Mouse (Mus musculus): ENCODE measurements around the gene Pef1.
A peak's percentile ranks its signal among the peaks of the same experiment; 100 is the strongest.

Pef1 gene

DNA sequence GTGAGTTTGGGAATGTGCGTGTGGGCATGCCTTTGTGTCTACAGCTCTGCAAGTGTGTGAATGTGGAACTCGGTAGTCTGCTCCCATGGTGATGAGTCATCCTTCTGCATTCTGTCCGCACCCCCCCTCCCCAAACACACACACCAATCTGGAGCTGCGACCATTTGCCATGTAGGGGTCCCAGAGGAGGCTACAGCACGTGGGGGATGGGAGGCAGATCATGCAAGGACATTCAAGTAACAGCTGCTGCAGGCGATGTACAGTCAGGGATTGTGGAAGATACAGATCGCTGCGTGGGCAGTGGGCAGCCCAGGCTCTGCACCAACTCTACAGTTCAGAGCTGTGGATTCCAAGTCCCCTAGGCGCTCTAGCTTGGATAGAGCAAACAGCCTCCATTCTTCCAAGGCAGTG, 38.6 kb downstream of the Pef1 start:
- DNase-seq, result no peak

DNA sequence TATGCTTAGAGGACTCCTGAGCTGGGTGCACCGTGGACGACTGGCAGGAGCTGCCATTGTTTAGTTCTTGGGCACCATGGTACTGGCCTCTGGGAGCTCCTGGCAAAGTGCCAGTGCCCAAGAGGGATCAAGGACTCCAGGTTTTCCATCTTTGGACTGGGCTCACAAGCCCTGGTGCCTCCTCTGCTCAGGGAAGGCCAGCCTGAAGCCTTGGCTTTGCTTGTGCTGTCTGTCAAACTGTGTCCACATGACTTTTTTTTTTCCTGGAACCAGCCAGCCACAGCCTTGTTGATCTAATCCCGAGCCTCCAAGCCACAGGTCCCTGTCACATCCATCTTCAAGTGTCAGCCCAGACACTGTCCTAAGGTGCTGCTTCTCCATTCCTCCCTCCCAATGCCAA, 39.4 kb downstream of the Pef1 start:
- DNase-seq, result no peak

DNA sequence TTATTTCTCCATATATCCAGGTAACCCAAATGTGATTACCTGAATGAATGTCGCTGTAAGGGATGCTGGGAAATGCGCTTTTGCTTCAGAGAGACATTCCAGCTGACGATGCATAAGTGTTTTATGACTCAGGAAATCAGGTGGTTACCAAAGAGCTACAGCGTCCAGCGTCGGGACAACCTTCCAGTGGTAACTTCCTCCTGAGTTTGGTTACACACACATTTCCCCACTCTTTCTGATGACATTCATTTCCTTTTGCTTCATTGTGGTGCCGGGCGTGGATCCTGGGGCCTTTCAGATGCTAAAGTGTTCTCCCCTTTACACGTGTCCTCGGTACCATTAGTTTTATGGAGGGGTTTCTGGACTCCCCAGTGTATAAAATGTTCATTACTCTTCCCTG, 46.0 kb downstream of the Pef1 start:
- no peak for DNase-seq

DNA sequence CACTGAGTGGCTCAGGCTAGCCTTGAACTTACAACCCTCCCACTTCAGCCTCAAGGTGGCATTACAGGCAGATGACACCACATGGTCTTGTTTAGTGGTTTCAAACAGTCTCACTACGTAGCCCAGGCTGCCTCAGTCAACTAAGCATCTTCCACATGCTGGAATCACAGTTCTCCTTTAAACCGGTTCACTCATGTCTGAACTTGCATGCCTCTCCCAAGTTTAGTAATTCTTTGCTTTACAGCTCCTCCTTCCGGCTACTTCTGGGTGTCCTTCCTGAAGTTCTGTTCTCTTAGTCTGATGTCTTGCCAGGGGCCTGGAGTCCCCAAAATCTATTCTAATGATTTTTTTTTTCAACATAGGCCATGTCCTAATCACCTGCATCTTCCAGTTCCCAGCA, 51.9 kb downstream of the Pef1 start:
- no peak for DNase-seq

DNA sequence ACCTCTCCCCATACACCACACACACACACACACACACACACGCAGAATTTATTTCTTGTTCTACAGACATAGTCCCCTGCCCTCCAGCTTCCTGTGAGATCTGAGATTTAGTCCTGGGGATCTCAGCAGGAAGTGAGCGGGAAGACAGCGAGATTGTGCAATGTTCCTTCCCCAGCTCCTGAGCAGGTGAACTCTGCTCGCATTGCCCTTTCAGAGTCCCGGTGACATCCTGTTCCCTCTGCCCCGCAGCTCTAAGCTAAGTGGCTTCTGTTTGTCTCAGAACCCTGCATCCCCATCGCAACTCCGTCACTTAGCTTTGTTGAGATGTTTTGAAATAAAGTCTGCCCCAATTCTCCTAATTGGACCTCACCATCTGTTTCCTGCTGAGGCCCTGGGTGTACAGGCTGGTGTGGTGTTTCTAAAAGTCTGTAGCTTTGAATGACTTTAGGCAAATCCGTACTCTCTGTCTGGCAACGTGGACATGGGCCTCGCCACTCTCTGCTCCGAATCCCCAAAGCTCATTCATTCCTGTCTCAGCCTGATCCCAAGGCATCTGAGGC, 54.5 kb downstream of the Pef1 start:
- DNase-seq, result no peak

DNA sequence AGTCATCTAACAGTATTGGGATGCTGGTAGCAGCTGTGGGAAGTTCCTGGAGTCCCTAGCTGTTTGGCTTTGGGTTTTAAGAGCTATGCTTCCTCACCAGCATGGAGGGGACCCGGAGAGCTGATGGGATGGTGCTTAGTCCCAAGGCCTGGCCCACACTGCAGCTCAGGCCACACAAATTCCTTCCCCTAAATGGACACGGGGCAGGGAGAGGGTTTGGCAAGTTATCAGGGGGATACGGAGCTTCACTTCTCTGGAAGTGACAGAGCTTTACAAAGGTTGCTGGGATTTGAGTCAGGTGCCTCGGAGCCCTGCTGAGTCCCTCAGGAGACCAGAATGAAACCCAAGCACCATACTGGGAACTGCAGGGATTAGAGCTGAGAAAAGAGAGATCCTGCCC, 59.0 kb downstream of the Pef1 start:
- DNase-seq, result no peak

DNA sequence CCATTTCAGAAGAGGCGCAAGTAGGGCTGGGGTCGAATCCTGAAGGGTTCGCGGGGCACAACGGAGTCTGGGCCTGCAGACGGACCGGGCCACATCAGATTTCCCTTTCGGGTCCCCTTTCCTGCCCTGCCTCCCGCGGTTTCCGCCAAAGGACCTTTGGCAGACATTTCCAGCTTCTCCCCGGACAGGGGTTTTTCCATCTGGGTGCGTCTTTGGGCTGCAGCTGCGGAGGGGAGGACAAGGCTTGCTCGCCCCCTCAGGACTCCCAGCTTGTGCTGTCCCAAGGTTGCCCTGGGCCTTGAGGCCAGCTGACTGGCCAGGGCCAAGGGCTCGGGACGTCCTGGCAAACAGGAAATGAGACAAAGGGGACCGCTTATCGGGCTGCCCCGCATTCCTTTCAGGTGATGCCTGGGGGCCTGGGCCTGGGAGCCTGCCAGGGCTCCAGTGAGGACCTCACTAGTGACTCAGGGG, 61.1 kb downstream of the Pef1 start:
- DNase-seq, result peak; percentile 74

DNA sequence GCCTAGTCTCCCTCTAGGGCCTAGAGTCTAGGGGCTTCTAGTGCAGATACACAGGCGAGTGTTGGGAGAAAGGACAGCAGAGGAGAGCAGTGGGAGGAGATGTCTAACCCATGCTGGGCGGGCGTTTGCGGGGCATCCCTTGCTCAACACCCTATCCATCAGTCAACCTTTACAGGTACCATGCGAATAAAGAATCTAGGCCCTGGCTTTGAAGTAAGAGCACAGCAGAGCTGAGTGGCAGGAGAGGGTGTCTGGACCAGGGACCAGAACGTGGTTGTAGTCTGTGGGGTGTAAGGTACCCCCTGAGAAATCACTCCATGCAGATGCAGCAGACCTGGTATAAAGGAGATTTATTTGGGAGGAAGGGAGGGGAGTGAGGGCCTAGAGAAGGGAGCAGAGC, 61.8 kb downstream of the Pef1 start:
- DNase-seq, result no peak

DNA sequence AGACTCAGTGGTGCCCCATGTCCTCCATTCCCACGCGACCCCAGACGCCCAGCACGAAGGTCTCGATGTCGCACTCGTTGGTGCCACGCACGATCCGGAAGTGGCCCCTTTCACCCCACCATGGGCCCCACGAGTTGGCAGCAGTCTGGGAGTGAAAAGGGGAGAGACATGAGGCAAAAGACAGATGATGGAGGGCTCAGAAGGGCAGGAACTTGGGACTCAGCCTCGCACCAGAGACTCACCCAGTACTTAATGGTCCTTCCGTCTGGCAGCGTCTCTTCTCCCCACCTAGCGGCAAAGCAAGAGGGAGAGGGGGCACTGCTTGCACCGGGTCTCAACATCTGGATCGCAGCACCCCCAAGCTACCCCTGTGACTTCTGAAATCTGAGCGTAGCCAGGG, 63.7 kb downstream of the Pef1 start:
- no peak for DNase-seq

DNA sequence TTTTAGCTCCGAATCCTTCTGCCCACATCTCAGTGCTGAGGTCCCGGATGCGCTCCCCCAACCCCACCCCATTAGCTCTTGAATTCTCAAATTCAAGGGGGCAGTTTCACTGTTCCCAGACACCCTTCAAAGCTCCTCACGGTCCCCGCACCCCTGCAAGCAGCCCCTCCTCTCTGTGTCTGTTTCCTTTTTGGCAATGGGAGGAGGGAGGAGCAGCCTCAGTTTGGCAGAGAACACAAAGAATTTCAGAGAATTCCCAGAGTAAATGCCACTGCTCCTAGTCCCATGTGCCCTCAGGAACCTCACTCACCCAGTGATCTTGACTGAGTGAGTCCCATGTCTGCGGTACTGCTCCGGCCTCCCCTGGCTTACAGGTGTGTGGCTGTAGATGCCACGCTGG, 64.2 kb downstream of the Pef1 start:
- peak; percentile 41 for DNase-seq

DNA sequence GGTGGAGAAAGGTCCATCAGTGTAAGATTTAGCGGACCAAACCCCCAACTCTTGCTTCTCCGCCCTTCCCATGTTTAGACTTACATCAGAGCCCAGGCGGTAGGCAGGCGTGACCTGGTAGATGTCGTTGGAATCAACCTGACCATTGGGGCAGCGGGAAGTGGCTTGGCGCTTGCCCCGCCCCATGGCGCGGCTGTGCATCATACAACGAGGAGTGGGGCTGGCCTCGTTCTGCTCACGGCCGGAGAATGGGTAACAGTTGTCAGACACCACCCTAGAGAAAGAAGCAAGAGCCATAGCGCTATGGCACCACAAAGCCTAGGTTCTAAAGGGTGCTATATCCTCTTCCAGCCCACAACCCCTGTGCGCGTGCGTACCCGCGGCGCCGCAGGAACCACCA, 65.0 kb downstream of the Pef1 start:
- no peak for DNase-seq

DNA sequence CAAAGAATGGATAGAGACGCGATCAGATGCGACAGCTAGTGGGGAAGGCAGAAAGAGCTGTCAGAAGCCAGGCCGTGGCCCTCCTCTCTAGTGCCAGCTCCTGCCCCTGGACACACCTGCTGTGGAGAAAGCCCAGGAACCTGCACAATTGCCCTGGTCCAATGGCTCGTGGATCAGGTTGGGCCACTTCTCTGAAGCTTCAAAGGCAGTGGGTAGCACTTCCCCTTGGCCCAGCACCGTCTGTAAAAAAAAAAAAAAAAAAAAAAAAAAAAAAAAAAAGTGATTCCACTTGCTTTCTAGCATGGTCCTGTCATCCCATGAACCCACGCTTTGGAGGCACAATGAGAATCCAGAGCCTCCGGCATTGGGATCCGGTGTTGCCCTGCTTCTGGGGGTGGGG, 65.5 kb downstream of the Pef1 start:
- peak; percentile 46 for DNase-seq

DNA sequence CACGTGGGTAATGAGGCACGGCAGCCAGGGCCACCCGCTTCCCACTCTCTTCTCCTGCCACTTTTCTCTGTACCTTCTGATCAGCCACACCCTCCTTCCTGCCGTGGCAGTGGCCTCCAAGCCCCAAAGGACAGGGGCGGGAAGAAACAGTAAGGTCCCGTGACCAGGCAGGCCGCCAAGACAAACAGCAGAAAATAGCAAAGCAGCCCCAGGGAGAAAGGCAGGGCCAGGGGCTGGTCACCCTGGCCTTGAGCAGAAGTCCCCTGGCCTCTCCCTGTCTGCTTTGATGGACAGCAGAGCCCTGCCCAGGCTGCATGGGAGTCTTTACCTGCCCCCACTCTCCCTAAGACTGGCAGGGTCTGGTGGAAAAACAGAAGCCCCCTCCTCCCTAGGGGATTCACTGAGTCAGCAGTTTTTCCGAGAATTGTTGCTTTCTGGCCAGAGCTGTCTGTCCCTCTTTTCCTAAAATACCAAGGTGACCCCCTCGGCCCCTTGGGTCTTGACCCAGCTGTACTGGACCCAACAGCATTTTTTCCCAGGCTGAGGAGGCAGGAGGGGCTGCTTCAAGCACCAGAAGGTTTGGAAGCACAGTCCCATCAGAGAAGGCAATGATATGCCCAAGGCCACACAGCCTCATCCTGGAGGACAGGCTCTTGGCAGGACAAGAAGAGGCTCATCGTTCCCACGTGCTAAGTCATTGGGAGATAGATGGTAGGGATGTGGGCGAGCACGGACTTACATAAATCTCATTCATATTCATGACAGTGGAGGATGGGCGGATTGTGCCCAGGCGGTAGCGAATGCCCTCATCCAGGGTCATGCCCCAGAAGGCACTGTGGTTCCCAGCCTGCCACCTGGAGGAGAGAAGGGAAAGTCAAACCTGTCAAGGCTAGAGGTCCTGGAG, 66.2 kb downstream of the Pef1 start:
- peak; percentile 96 for DNase-seq

DNA sequence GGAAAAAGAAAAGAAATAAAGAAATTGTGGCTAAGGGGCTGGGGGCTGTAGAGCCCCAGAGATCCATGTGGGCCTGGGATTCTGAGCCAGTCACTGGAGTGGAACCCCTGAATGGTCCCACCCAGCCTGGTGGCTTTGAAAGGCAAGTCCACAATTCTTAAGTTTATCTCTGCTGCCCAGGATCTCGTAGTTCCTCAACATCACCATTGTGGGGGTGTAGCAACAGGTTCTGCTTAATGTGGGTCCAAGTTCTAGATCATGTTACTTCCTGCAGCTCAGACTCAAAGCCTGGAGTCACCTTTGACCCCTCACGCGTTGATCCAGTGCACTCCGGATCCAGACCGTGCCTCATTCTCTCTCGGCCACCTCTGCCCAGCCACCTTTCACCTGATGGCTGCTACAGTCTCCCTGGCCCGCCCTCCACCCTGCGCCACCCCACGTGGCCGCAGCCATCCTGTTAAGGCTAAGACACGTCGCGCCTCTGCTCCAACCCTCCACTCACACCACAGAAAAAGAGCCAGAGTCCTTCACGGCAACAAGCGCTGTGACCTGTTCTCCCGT, 67.1 kb downstream of the Pef1 start:
- no peak for DNase-seq

DNA sequence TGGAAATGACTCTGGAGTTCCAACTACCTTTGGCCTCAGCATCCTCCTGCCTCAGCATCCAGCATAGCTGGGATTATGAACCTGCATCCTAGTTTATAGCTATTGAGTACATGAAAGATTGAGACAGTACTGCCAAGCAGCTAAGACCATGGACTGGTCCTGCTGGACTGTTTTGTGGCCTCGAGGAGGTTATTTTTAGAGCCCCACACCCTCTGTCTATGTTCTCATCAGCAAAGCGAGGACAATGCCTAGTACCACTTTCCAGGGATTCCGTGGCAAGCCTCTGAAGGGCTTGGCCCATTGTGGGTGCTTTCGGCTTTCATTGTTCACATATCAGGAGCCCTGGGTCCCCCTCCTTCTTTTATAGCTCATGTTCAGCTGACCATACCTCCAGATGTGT, 68.0 kb downstream of the Pef1 start:
- DNase-seq, result no peak

DNA sequence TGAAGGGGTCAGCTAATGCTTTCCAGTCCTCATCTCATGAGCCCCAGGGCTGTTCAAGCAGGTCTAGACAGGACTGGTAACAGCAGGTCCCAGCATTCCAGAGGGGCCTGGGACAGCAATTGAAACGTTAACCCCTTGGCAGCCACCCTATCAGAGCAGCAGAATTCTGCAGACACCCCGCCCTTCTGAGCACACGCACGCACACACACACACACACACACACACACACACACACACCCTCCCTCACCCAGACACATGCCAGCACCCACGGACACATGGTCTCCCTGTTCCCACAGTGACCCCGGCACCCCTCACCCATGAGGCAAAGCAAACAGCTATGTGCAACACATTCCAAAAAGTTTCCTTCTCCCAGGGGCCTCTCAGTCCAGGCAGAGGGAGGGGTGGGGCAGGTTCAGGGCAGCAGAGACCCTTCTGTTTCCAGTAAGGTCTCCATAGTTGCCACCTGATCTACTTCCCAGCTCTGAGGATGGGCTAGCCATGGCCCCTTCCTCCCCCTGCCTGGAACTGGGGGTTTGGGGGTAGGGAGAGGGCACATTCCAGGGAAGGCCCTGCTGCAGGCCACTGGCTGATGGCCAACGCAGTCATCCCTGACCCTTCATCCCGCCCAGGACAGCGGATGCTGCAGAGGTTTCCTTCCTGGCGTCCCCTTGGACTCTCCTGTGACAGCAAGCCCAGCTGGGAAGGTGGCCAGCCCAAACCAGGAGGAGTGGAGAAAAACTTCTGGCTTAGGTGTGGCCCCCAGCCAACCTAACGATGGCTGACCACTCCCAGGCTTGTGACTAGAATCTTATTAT, 69.8 kb downstream of the Pef1 start:
- DNase-seq, result peak; percentile 82

DNA sequence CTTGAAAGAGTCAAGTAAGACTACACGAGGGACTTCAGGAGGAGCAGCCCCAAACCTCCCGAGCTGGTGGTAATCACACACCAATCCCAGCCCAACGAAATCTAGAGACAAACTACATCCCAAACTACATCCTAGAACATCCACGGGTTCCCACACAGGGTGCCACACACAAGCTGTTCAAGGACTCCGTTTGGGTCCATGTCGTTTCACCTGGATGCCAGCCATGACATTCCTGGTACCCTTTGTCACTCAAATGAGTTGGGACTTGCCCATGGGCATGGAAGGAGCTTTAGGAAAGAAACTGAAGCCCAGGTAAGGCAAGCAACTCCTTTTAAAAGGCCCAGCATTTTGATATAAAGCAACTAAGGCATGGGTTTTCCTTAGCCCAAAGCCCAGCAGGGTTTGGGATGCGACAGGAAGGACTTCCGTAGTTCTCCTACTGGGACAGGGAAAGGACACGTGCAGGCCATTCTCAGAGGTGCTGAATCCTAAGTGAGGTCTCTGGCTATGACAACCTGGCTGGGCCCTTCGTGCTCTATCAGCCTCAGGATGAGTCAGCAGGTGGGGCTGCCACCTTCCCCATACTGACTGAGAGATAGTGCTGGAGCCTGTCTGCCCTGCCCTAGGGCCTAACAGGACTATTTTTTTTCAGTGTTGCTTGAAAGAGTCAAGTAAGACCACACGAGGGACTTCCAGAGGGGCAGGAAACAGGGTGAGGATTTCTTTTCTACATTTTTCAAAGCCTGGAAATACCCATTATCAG, 70.9 kb downstream of the Pef1 start:
- peak; percentile 43 for DNase-seq

DNA sequence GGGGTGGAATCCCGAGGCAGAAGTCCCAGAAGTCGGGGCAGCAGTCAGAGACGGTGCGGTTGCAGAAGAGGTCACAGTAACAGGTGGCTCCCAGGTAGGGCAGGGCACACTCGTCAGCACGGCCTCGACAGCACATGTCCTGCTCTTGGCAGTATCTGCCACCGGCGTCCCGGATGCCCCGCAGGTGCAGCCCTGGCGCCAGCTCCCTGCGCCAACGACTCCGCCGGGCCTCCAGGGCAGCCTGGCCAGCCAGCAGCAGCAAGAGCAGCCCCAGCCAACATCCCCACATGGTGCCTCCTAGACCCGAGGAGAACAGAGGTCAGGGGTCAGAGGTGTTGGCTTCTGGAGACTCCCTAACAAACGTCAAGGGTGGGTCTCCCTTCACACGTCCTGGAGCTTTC, 71.6 kb downstream of the Pef1 start:
- DNase-seq, result no peak

DNA sequence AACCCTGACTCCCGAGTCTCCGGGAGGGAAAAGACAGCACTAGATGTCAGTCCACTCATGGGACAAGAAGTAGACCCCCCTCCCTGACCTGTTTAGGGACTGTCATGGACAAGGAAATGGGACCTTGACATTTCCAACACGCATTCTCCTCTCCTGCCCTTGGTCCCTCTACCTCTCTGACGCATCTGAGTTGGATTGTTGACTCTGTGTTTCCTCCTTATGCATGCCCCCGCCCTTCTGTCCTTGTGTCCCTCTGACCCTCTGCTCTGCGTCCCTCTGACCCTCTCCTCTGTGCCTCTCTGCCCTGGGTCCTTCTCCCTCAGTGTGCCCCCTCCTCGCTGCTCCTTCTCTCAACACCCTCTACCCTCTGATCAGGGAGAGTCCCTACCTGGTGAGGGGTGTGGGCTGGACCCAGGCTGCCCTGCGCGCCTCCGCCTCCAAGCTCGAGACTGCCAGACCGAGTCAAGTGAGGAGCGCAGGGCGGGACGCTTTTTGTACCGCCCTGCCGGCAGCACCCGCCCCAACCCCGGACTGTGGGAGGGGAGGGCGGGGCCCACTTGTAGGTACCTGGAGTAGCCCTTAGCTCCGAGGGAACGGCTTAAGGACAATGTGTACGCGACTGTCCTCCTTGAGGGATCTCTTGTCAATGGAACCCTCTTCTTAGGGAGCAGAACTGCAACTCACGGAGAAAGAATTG, 72.1 kb downstream of the Pef1 start:
- peak; percentile 92 for DNase-seq

DNA sequence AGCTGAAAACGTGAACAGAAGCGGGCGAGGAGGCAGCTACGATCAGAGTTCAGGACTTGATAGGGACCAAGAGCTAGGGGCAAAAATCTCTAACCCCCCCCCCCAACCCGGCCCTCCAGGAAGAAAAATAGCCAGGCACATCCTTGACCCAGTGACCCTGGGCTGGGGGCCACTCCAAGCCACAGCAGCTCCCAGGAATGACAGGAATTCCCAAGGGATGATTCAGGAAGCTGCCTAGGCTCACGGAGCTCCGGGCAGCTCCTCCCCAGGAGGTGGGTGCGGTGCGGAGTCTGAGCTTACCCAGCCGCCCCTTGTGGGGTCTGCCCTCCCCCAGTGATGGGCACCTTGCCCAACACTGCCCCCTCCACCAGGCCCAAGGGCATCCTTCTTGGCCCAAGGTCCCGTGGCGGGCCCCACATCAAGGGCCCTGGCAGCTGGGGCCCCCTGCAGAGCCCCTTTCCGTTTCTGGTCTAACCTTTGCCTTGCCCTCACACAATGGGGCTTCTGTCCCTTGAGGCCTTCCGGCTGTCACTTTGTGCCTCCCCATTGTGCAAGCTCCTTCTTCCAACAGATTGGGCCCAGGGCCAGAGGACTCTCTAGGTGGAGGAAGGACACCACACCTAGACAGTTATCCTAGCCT, 72.8 kb downstream of the Pef1 start, which contains the start of gene Tinagl1:
Tinagl1 (minus strand) TSS at position 51 of the 640 bp plus-strand sequence.
- peak; percentile 65 for DNase-seq

DNA sequence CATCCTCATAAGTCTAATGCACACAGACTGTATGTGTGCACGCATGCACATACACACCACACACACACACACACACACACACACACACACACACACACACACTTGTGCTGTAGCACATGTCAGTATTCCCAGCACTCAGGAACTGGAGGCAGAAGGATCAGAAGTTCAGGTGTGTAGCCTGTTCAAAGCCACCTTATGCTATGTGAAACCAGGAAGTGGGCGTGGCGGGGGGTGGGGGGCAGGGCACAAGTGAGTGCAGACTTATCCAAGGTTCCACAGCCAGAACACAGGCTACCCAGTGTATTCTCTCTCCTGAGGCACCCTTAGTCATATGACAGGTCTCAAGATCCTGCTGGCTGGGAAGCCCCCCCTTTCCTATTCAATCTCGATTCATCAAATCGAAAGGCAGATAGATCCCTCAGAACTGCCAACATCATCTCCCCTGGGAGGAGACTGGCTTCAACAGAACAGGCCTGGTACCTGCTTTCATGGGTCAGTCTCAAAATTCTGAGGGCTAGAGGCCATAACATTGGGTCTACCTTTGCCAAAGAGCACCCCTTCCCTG, 73.9 kb downstream of the Pef1 start:
- no peak for DNase-seq
